Mouse (Mus musculus) midbrain, embryonic 12.5 days (tissue): ENCODE results near the gene Foxa3. TPM values are rescaled to one million over a fixed set of nuclear protein-coding genes. Genes with fewer than 3 reads are reported as not detected.
"Not testable (repeated sequence)": the region's sequence is repeated elsewhere in the genome, so short reads cannot be mapped to it uniquely, and the experiment has no call there.

ENCODE experiments used
- ATAC-seq: fragments of 200-750 bp; cut with Nextera tagmentation; 2 replicates; pipeline ENCODE4 v1.8.0; 2017; ENCODE audit warnings: low read depth, moderate TSS enrichment, moderate library complexity; ENCODE audit not compliant: low FRiP score
- H3K27ac ChIP-seq: fragments of 300-500 bp; sonication (generic); replicated peaks from 2 replicates; pipeline ENCODE4 v1.5.1; 2016; ENCODE audit warnings: mild to moderate bottlenecking
- H3K27me3 ChIP-seq: fragments of 300-500 bp; sonication (generic); 2 replicates; pipeline ENCODE4 v1.6.1; 2016; ENCODE audit warnings: mild to moderate bottlenecking
- H3K36me3 ChIP-seq: fragments of 300-500 bp; sonication (generic); 2 replicates; pipeline ENCODE4 v1.6.1; 2016
- H3K4me1 ChIP-seq: fragments of 300-500 bp; sonication (generic); 2 replicates; pipeline ENCODE4 v1.6.1; 2016
- H3K4me2 ChIP-seq: fragments of 300-500 bp; sonication (generic); replicated peaks from 2 replicates; pipeline ENCODE4 v1.6.1; 2016; ENCODE audit warnings: mild to moderate bottlenecking, moderate library complexity
- H3K4me3 ChIP-seq: fragments of 300-500 bp; sonication (generic); 2 replicates; pipeline ENCODE4 v1.5.1; 2016; ENCODE audit warnings: mild to moderate bottlenecking
- H3K9ac ChIP-seq: fragments of 300-500 bp; sonication (generic); replicated peaks from 2 replicates; pipeline ENCODE4 v1.6.1; 2016; ENCODE audit warnings: mild to moderate bottlenecking, moderate library complexity
- H3K9me3 ChIP-seq: fragments of 300-500 bp; sonication (generic); 2 replicates; pipeline ENCODE4 v1.6.1; 2016; ENCODE audit warnings: mild to moderate bottlenecking
- WGBS: fragments of 180-500 bp; shearing (Covaris S2); methylation state at CpG from one replicate; pipeline ENCODE4 v1.1.7; 2016; 5-methylcytosine and 5-hydroxymethylcytosine counted together
- polyA plus RNA-seq: library from polyadenylated mRNA; unstranded; fragments of >200 nt; fragmentation: Nextera tagmentation; extraction: Ambion mirVana; gene quantifications from 2 replicates; pipeline ENCODE4 v1.2.1, GENCODE M21; 2016

Gene Foxa3
- polyA plus RNA-seq: 0.09 and 0.10 TPM in 2 replicates

DNA sequence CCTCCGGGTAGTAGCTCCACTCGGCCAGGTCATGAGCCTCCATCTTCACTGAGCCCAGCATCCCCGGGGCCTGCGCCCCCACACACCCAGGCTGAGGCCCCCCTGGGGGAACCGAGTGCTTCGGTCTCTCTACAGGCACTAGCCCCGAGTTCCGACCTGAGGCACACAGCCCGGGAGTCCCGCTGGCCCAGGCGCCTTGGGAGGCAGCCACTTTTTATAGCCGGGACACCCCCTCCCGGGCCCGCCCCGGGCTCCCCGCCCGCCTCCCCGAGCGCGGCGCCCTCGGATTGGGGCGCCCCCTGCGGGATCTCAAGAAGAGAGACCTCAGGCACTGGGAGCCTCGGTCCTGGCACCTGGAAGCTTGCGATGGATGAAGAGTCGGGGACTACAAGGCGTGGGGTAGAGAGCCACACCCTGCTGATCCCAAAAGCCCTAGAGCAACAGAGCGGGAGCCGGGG lies at the start of gene Foxa3:
Foxa3 (minus strand) TSS at position 182 of the 458 bp plus-strand sequence.
- H3K4me2 ChIP-seq: peak within 1 kb of the TSS; percentile 86
- peak within 1 kb of the TSS; percentile 96 for H3K4me3 ChIP-seq
- no peaks in the 10 kb centered on the region for H3K9me3 ChIP-seq
- H3K36me3 ChIP-seq: no peaks in the 10 kb centered on the region
- WGBS: 7% methylated on average over 30 of the region's 30 CpGs
- H3K27me3 ChIP-seq: peaks cover 40% of the 10 kb centered on the region
- peaks cover 17% of the 10 kb centered on the region for H3K4me1 ChIP-seq
- peak; percentile 27 for ATAC-seq
- peak within 1 kb of the TSS; percentile 90 for H3K9ac ChIP-seq
- H3K27ac ChIP-seq: peak within 1 kb of the TSS; percentile 56

DNA sequence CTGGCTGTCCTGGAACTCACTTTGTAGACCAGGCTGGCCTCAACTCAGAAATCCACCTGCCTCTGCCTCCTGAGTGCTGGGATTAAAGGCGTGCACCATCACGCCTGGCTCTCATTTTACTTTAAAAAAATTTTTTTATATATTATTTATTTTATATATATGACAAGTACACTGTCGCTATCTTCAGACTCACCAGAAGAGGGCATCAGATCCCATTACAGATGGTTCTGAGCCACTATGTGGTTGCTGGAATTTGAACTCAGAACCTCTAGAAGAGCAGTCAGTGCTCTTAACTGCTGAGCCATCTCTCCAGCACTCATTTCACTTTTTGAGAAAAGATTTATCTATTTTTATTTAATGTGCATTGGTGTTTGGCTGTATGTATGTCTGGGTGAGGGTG lies 47.7 kb upstream of the Foxa3 start:
- not testable (repeated sequence) for H3K4me2 ChIP-seq, H3K4me3 ChIP-seq, H3K9ac ChIP-seq, H3K36me3 ChIP-seq, H3K27ac ChIP-seq, H3K9me3 ChIP-seq, ATAC-seq, H3K4me1 ChIP-seq
- 62% methylated on average over 3 of the region's 3 CpGs for WGBS
- peaks cover 17% of the 10 kb centered on the region for H3K27me3 ChIP-seq

DNA sequence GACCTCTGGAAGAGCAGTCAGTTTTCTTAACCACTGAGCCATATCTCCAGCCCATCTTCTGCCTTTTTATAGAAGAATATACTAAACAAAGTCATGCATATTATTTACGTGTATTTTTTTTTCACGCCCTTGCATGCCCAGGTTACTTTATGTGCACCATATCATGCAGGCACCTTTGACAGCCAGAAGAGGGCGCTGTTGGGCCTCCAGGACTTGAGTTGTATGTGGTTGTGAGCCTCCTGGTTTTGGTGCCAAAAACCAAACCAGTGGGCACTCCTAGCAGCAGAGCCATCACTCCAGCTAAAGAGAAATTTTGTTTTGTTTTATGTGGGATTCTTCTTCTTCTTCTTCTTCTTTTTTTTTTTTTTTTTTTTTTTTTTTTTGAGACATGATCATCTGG lies 46.2 kb upstream of the Foxa3 start:
- H3K27me3 ChIP-seq: peaks cover 33% of the 10 kb centered on the region
- no peak overlapping the region for H3K9ac ChIP-seq
- no peak for ATAC-seq
- H3K36me3 ChIP-seq: no peaks in the 10 kb centered on the region
- WGBS: 45% methylated on average over 3 of the region's 3 CpGs
- H3K27ac ChIP-seq: no peak overlapping the region
- no peak overlapping the region for H3K4me2 ChIP-seq
- no peaks in the 10 kb centered on the region for H3K9me3 ChIP-seq
- H3K4me1 ChIP-seq: no peaks in the 10 kb centered on the region
- H3K4me3 ChIP-seq: no peak overlapping the region

DNA sequence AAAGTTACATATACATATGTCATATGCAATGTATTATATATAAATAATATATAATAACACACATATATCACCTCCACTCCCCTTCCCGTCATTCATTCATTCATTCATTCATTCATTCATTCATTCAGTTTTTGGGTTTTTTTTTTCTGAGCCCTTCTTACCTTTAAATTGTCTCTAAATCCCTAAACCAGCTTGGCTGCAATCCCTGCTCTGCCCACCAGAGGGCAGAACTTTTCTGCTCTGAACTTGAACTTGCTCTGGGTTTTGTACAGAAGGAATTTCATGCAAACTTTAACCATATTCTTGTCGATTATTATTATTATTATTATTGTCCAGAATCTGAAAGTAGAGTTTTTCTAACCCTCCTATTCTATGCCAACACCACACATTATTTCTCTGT lies 45.4 kb upstream of the Foxa3 start:
- H3K27ac ChIP-seq: no peak overlapping the region
- no peaks in the 10 kb centered on the region for H3K36me3 ChIP-seq
- H3K9me3 ChIP-seq: no peaks in the 10 kb centered on the region
- H3K4me1 ChIP-seq: no peaks in the 10 kb centered on the region
- H3K9ac ChIP-seq: no peak overlapping the region
- H3K4me3 ChIP-seq: no peak overlapping the region
- no peak overlapping the region for H3K4me2 ChIP-seq
- WGBS: 13% methylated on average over 2 of the region's 2 CpGs
- peaks cover 37% of the 10 kb centered on the region for H3K27me3 ChIP-seq
- ATAC-seq: no peak

DNA sequence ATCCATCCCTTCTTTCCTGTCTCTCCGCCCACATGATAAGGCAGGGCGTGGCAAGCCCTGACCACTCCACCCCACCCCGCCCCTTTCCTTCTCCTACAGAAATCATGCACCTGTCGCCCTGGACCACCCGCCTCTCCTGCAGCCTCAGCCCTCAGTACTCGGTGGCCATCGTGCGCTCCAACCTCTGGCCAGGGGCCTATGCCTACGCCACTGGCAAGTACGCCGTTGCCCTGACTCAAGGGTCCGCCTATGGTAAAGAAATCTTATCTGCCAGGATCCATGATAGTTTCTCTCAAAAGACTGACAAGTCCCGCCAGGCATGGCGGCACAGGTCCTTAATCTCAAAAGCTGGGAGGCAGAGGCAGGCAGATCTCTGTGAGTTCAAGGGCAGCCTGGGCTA lies 44.6 kb upstream of the Foxa3 start:
- Histone ChIP-seq H3K9ac (no peak overlapping the region), H3K9me3 (no peaks in the 10 kb centered on the region), H3K4me3 (no peak overlapping the region), H3K27me3 (peaks cover 37% of the 10 kb centered on the region), H3K4me1 (no peaks in the 10 kb centered on the region), H3K4me2 (no peak overlapping the region), H3K27ac (no peak overlapping the region), H3K36me3 (no peaks in the 10 kb centered on the region)
- 76% methylated on average over 11 of the region's 14 CpGs for WGBS
- no peak for ATAC-seq

DNA sequence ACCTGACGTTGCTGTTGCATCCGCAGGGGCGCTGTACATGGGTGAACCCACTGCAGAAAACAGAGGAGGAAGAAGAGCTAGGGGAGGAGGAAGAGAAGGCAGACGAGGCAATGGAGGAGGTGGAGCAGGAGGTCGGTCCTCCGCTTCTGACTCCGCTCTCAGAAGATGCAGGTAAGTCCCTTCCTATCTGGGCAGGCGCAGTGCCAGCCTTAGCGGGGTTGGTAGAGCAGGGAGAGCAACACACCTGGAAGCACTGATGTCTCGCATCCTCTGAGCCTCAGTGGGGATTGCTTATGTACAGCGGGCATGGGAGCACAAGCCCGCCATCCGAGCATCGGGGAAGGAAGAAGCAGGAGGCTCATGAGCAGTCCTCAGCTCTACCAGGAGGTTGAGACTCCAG lies 43.7 kb upstream of the Foxa3 start:
- Histone ChIP-seq H3K9me3 (no peaks in the 10 kb centered on the region), H3K4me2 (no peak overlapping the region), H3K27ac (no peak overlapping the region), H3K27me3 (peaks cover 37% of the 10 kb centered on the region), H3K36me3 (no peaks in the 10 kb centered on the region), H3K9ac (no peak overlapping the region), H3K4me3 (no peak overlapping the region), H3K4me1 (no peaks in the 10 kb centered on the region)
- no peak for ATAC-seq
- 41% methylated on average over 14 of the region's 14 CpGs for WGBS

DNA sequence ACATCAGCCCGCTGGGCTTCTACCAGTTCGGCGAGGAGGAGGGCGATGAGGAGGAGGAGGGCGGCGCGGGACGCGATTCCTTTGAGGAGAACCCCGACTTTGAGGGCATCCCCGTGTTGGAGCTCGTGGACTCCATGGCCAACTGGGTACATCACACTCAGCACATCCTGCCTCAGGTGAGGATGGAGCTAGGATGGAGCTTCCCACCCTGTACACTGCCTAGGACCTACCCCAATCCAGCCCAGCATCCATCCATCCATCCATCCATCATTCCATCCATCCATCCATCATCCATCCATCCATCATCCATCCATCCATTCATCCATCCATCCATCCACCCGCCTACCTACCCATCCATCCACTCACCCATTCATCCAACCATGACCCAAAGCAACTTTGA lies 42.6 kb upstream of the Foxa3 start:
- Histone ChIP-seq H3K36me3 (no peaks in the 10 kb centered on the region), H3K27ac (no peak overlapping the region), H3K4me3 (0 out of 2 replicates have a peak overlapping the region, but pooled peaks have one; percentile 10), H3K9me3 (no peaks in the 10 kb centered on the region), H3K4me1 (no peaks in the 10 kb centered on the region), H3K9ac (no peak overlapping the region), H3K27me3 (peaks cover 37% of the 10 kb centered on the region), H3K4me2 (no peak overlapping the region)
- no peak for ATAC-seq
- WGBS: 53% methylated on average over 13 of the region's 13 CpGs

DNA sequence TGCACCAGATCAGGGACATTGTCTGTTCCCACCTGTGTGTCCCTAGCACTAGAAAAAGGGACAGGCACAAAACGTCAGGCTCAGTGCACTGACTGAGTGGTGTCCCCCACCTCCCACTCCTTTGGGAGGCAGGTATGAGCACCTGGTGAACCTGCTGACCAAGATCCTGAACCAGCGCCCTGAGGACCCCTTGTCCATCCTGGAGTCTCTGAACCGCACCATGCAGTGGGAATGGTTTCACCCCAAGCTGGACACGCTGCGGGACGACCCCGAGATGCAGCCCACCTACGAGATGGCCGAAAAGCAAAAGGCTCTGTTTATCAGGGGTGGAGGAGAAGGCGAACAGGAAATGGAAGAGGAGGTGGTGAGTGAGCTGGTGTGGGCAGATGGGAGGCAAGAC lies 34.1 kb upstream of the Foxa3 start:
- no peaks in the 10 kb centered on the region for H3K9me3 ChIP-seq
- no peaks in the 10 kb centered on the region for H3K27me3 ChIP-seq
- no peak overlapping the region for H3K4me2 ChIP-seq
- WGBS: 88% methylated on average over 10 of the region's 10 CpGs
- H3K9ac ChIP-seq: no peak overlapping the region
- no peak for ATAC-seq
- H3K27ac ChIP-seq: no peak overlapping the region
- peaks cover 12% of the 10 kb centered on the region for H3K4me1 ChIP-seq
- H3K4me3 ChIP-seq: no peak overlapping the region
- H3K36me3 ChIP-seq: peaks cover 9% of the 10 kb centered on the region

DNA sequence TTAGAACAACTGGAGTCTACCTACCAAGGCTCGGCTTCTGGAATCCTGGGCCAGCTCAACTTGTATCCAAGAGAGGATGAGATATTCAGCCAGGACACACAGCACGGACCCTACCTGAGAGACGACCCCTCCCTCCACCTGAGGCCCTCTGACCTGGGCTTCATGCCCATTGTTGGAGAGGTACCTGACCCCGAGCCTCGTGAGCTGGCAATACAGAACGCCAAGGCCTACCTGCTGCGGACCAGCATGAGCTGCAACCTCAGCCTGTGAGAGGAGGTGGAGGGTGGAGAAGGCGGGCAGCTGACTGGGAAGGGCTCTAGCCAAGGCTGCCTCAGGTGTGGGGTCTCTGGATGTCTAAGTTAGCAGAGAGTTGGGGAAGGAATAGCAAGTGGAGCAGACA lies 31.8 kb upstream of the Foxa3 start:
- Histone ChIP-seq H3K4me2 (no peak overlapping the region), H3K9ac (no peak overlapping the region), H3K36me3 (peaks cover 32% of the 10 kb centered on the region)

DNA sequence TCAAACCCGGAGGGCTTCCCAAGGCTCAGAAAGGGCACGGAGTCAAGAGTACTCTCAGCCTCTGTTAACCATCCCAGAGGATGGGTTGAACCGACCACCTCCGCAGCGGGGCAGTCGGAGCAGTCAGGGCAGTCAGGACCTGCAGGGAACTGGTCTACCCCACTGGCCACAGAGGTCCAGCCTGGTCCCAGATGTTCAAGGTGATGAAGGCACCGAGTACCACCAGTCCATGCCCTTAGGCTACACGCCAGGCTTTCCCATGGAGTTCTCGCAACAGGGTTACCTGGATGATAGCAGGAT lies 31.4 kb upstream of the Foxa3 start:
- H3K4me3 ChIP-seq: peak overlapping the region; percentile 23
- H3K27ac ChIP-seq: no peak overlapping the region
- no peak; the same call in none of the 2 replicates for ATAC-seq
- H3K9ac ChIP-seq: no peak overlapping the region; the same call in 1 of the 2 replicates
- peaks cover 12% of the 10 kb centered on the region for H3K4me1 ChIP-seq
- H3K4me2 ChIP-seq: peak overlapping the region; percentile 55
- no peaks in the 10 kb centered on the region for H3K9me3 ChIP-seq
- H3K36me3 ChIP-seq: peaks cover 36% of the 10 kb centered on the region
- no peaks in the 10 kb centered on the region for H3K27me3 ChIP-seq
- 64% methylated on average over 9 of the region's 9 CpGs for WGBS

More for the DNA sequence above, 31.8 kb upstream of the Foxa3 start:
- no peak overlapping the region for H3K27ac ChIP-seq
- H3K4me3 ChIP-seq: no peak overlapping the region
- H3K9me3 ChIP-seq: no peaks in the 10 kb centered on the region
- 0 out of 2 replicates have a peak, but pooled peaks have one; percentile 5 for ATAC-seq
- 96% methylated on average over 8 of the region's 8 CpGs for WGBS
- peaks cover 12% of the 10 kb centered on the region for H3K4me1 ChIP-seq
- no peaks in the 10 kb centered on the region for H3K27me3 ChIP-seq

DNA sequence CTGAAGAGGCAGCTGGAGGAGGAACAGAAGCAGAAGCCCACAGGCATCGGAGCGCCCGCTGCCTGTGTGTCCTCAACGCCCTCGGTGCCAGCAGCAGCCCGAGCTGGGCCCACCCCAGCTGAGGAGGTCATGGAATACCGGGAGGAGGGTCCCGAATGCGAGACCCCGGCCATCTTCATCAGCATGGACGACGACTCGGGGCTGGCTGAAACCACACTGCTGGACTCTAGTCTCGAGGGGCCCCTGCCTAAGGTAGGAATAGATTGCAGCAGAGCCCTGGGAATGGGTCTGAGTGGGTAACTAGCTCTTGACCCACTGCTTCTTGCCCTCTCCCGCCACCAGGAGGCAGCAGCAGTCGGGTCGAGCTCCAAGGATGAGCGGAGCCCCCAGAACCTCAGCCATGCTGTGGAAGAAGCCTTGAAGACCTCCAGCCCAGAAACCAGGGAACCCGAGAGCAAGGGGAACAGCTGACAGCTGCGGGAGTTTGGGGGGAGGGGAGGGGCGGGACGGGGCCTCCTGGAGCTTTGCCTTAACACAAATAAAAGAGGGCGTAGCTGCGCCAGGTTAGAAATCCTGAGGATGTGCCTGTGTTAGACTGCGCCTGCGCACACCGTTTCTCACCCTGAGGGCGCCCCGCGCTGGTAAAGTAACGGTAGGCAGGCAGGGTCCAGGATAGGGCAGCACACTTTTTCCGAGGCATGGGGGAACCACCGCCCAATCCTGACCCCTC lies 30.9 kb upstream of the Foxa3 start, which contains the start of gene Rsph6a:
Rsph6a (plus strand) TSS at position 644 of the 730 bp plus-strand sequence.
- ATAC-seq: peak; percentile 72
- H3K9ac ChIP-seq: no peak within 1 kb of the TSS; the same call in 1 of the 2 replicates
- peak within 1 kb of the TSS; percentile 23 for H3K4me3 ChIP-seq
- WGBS: 23% methylated on average over 32 of the region's 33 CpGs
- peaks cover 41% of the 10 kb centered on the region for H3K36me3 ChIP-seq
- peaks cover 12% of the 10 kb centered on the region for H3K4me1 ChIP-seq
- H3K27ac ChIP-seq: peak within 1 kb of the TSS; percentile 22; the same call in 1 of the 2 replicates
- H3K9me3 ChIP-seq: no peaks in the 10 kb centered on the region
- peak within 1 kb of the TSS; percentile 55 for H3K4me2 ChIP-seq
- no peaks in the 10 kb centered on the region for H3K27me3 ChIP-seq

DNA sequence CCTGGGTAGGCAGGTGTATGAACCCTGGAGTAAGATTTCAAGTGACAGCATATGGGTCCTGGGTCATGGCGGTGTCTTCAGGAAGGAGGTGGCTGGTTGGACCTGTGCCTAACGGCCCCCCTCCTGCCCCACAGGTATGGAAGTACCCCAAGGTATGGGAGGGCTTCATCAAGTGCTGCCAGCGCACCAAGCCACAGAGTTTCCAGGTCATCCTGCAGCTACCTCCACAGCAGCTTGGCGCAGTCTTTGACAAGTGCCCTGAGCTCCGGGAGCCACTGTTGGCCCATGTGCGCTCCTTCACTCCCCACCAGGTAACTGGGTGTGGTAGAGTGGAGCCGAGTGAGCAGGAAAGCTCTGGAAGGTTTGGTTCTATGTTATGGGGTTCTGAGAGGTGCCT lies 29.8 kb upstream of the Foxa3 start:
- H3K36me3 ChIP-seq: peaks cover 52% of the 10 kb centered on the region
- H3K4me1 ChIP-seq: peaks cover 12% of the 10 kb centered on the region
- ATAC-seq: no peak
- H3K4me3 ChIP-seq: no peak overlapping the region
- H3K4me2 ChIP-seq: no peak overlapping the region
- H3K9ac ChIP-seq: no peak overlapping the region
- no peaks in the 10 kb centered on the region for H3K27me3 ChIP-seq
- no peaks in the 10 kb centered on the region for H3K9me3 ChIP-seq
- 94% methylated on average over 7 of the region's 7 CpGs for WGBS
- H3K27ac ChIP-seq: no peak overlapping the region
